Mouse (Mus musculus) myocyte (in vitro differentiated cells): ENCODE measurements around the gene Sdr9c7.

Source experiments
- CEBPB ChIP-seq: IDR thresholded peaks from 2 replicates; pipeline ENCODE4 v1.6.1; 2011; ENCODE audit warnings: mild to moderate bottlenecking, moderate library complexity; ENCODE audit not compliant: poor library complexity, insufficient read depth, severe bottlenecking
- E2F4 ChIP-seq: IDR thresholded peaks from one replicate; pipeline ENCODE4 v1.6.1; 2011; ENCODE audit warnings: mild to moderate bottlenecking, control low read depth, moderate library complexity; ENCODE audit not compliant: insufficient read depth
- MAX ChIP-seq: IDR thresholded peaks from one replicate; pipeline ENCODE4 v1.6.1; 2011; ENCODE audit warnings: low read depth, mild to moderate bottlenecking, control low read depth
- MYOD1 ChIP-seq, 3 experiments: IDR thresholded peaks; one replicate each; pipeline ENCODE4 v1.6.1; 2011; ENCODE audit warnings: control low read depth in 2 of 3, low read depth in 2 of 3, mild to moderate bottlenecking in 2 of 3, moderate library complexity in 1 of 3; ENCODE audit not compliant: insufficient read length in 2 of 3, control insufficient read depth in 1 of 3
- MYOG ChIP-seq, 3 experiments: IDR thresholded peaks; one replicate each; pipeline ENCODE4 v1.6.1; 2011; ENCODE audit warnings: control low read depth in 2 of 3, low read depth in 2 of 3, mild to moderate bottlenecking in 2 of 3; ENCODE audit not compliant: insufficient read length in 2 of 3, control insufficient read depth in 1 of 3, insufficient read depth in 1 of 3
- POLR2A ChIP-seq: IDR thresholded peaks from one replicate; pipeline ENCODE4 v1.6.1; 2011; ENCODE audit warnings: low read depth, mild to moderate bottlenecking, control low read depth, moderate library complexity; ENCODE audit not compliant: insufficient read length
- POLR2AphosphoS2 ChIP-seq: IDR thresholded peaks from one replicate; pipeline ENCODE4 v1.6.1; 2011; ENCODE audit warnings: low read depth, control low read depth; ENCODE audit not compliant: insufficient read length
- SRF ChIP-seq: IDR thresholded peaks from one replicate; pipeline ENCODE4 v1.6.1; 2011; ENCODE audit warnings: low read depth; ENCODE audit not compliant: control insufficient read depth, insufficient read length
- TCF12 ChIP-seq: IDR thresholded peaks from one replicate; pipeline ENCODE4 v1.6.1; 2011; ENCODE audit warnings: mild to moderate bottlenecking, control low read depth; ENCODE audit not compliant: poor library complexity, insufficient read depth, severe bottlenecking
- TCF3 ChIP-seq: IDR thresholded peaks from one replicate; pipeline ENCODE4 v1.6.1; 2011; ENCODE audit warnings: low read depth, control low read depth; ENCODE audit not compliant: insufficient read length
- USF1 ChIP-seq: IDR thresholded peaks from one replicate; pipeline ENCODE4 v1.6.1; 2011; ENCODE audit warnings: low read depth, mild to moderate bottlenecking, control low read depth, moderate library complexity

DNA sequence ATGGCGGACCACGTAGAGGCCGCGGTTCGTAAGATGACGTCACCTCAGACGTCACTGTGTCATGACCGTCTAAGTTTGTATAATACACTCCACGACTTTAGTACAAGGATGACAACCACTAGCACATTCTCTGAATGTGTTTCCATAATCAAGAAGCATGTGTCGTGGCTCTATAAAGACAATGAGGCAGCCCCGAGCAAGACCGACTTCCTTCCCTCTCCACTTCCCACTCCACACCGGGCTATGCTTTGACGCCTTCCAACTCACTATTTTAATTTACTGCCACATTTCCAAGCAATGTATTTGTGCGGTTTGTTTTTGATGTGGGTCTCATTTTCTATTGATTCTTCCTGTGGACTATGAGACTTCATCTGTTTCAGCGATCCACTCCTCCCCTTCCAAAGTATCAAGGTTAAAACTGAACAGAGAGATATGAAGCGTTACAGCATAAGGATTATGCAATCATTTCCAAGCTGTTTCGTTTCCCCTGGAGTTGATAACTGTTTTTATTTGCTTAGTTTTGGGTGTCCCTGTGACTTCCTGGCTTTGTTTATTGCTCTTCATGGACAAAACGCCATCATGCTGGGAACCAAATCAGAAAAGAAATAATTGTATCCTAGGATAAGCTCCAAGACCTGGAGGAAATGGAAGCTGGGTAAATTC lies 38.6 kb downstream of the Sdr9c7 start:
- no peak for TF ChIP-seq POLR2A
- no peak for TF ChIP-seq MYOD1 (IDR thresholded peaks at IDR 0.05; ENCODE audit: control insufficient read depth in 1 of 3, insufficient read length in 2 of 3, low read depth in 2 of 3)
- TF ChIP-seq TCF12 = no peak
- TF ChIP-seq MAX = no peak
- peak; percentile 44; the same call in 1 of the 2 replicates for TF ChIP-seq CEBPB
- TF ChIP-seq USF1 = no peak
- no peak for TF ChIP-seq POLR2AphosphoS2
- TF ChIP-seq E2F4 = no peak
- no peak for TF ChIP-seq SRF
- TF ChIP-seq MYOG (IDR thresholded peaks at IDR 0.05; ENCODE audit: control insufficient read depth in 1 of 3, insufficient read depth in 1 of 3, insufficient read length in 2 of 3, low read depth in 2 of 3) = no peak
- TF ChIP-seq TCF3 = no peak
